Mouse (Mus musculus) midbrain, postnatal 0 days (tissue): ENCODE measurements around the gene Tnni3k. TPM values are rescaled to one million over a fixed set of nuclear protein-coding genes. Genes with fewer than 3 reads are reported as not detected.
A peak's percentile ranks its signal among the peaks of the same experiment; 100 is the strongest.

Experiments used
- ATAC-seq: fragments of 200-750 bp; cut with Nextera tagmentation; 2 replicates; pipeline ENCODE4 v1.8.0; 2017; ENCODE audit warnings: moderate number of reproducible peaks, mild to moderate bottlenecking, moderate TSS enrichment, moderate library complexity; ENCODE audit not compliant: low FRiP score
- DNase-seq: peaks from one replicate; pipeline ENCODE4 v3.0.0-alpha.2; 2015; ENCODE audit warnings: low spot score
- H3K27ac ChIP-seq: fragments of 300-500 bp; sonication (generic); 2 replicates; pipeline ENCODE4 v1.5.1; 2014; ENCODE audit warnings: low read depth, mild to moderate bottlenecking, low read length, mixed read lengths
- H3K27me3 ChIP-seq: fragments of 300-500 bp; sonication (generic); 2 replicates; pipeline ENCODE4 v1.6.1; 2014; ENCODE audit warnings: low read length, control low read depth, mixed read lengths; ENCODE audit not compliant: insufficient read depth
- H3K36me3 ChIP-seq: fragments of 300-500 bp; sonication (generic); 2 replicates; pipeline ENCODE4 v1.6.1; 2014; ENCODE audit warnings: low read length, control low read depth, mixed read lengths; ENCODE audit not compliant: insufficient read depth
- H3K4me1 ChIP-seq: fragments of 300-500 bp; sonication (generic); 2 replicates; pipeline ENCODE4 v1.6.1; 2014; ENCODE audit warnings: mild to moderate bottlenecking, control low read depth, antibody characterized with exemption, low read length, mixed read lengths; ENCODE audit not compliant: insufficient read depth
- H3K4me2 ChIP-seq: fragments of 300-500 bp; sonication (generic); 2 replicates; pipeline ENCODE4 v1.6.1; 2014; ENCODE audit warnings: low read depth, mild to moderate bottlenecking, low read length, mixed read lengths; ENCODE audit not compliant: poor library complexity, severe bottlenecking
- H3K4me3 ChIP-seq: fragments of 300-500 bp; sonication (generic); 2 replicates; pipeline ENCODE4 v1.5.1; 2014; ENCODE audit warnings: low read depth, mild to moderate bottlenecking, low read length, moderate library complexity
- H3K9ac ChIP-seq: fragments of 300-500 bp; sonication (generic); replicated peaks from 2 replicates; pipeline ENCODE4 v1.6.1; 2014; ENCODE audit warnings: mild to moderate bottlenecking, low read length, moderate library complexity, mixed read lengths; ENCODE audit not compliant: poor library complexity, severe bottlenecking
- H3K9me3 ChIP-seq: fragments of 300-500 bp; sonication (generic); 2 replicates; pipeline ENCODE4 v1.6.1; 2016; ENCODE audit warnings: low read length, control low read depth
- CTCF ChIP-seq: IDR thresholded peaks from 2 replicates; pipeline ENCODE4 v1.5.1; 2016; ENCODE audit warnings: antibody characterized with exemption, mild to moderate bottlenecking
- WGBS: fragments of 180-500 bp; shearing (Covaris S2); extraction: QIAGEN DNeasy Blood & Tissue Kit; methylation state at CpG from one replicate; pipeline ENCODE4 v1.1.7; 2014; 5-methylcytosine and 5-hydroxymethylcytosine counted together
- polyA plus RNA-seq: library from polyadenylated mRNA; unstranded; fragments of >200 nt; fragmentation: Nextera tagmentation; extraction: Ambion mirVana; gene quantifications from 2 replicates; pipeline ENCODE4 v1.2.1, GENCODE M21; 2015
- total RNA-seq: library from RNA; depleted of rRNA; stranded (reverse); fragments of >200 nt; gene quantifications from 2 replicates; pipeline ENCODE4 v1.2.3, GENCODE M21; 2014

Tnni3k gene
- total and polyA plus RNA-seq, 2 experiments from 2014 or later, result not detected

DNA sequence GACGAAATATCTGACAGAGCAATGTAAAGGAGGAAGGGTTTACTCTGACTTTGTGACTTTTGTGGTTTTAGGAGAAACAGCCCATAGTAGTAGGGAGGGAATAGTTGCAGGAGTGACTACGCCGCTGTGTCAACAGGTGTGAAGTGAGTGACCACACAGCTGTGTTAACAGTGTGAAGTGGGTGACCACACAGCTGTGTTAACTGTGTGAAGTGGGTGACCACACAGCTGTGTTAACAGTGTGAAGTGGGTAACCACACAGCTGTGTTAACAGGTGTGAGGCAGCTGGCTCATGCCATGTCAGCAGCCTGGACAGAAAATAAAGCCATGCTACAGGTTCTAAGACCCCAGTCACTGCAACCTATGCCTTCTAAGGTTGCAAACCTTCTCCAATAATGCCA lies 162.0 kb downstream of the Tnni3k start:
- TF ChIP-seq CTCF, result no peak
- Histone ChIP-seq H3K27me3 (no peaks in the 10 kb centered on the region), H3K4me2 (no peak overlapping the region), H3K9ac (no peak overlapping the region), H3K9me3 (no peaks in the 10 kb centered on the region), H3K4me1 (no peaks in the 10 kb centered on the region), H3K27ac (no peak overlapping the region), H3K4me3 (no peak overlapping the region), H3K36me3 (no peaks in the 10 kb centered on the region)
- WGBS, result 96% methylated on average over 3 of the region's 3 CpGs
- DNase-seq, result no peak
- no peak for ATAC-seq

DNA sequence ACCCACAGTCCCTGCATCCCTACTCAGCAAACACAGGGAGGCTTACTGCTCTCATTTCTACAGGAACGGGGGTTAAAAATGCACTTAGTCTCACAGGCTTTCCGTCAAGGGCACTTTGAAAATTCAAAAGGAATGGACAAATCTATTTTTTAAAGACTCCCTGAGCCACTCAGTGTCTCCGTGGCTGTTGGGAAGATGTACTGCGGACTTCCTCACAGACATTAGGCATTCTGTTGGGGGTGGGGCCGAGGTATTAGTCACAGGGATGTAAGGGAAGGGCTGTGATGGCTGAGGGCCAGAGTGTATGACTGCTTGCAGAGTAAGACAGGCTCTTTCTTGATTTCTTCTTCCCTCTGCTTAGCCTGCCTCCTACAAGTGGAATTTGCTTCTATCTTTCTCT lies 169.8 kb downstream of the Tnni3k start:
- H3K27me3 ChIP-seq, result no peaks in the 10 kb centered on the region
- H3K4me3 ChIP-seq, result no peak overlapping the region
- no peak overlapping the region for H3K9ac ChIP-seq
- no peaks in the 10 kb centered on the region for H3K9me3 ChIP-seq
- H3K4me1 ChIP-seq, result no peaks in the 10 kb centered on the region
- TF ChIP-seq CTCF, result no peak
- H3K36me3 ChIP-seq, result no peaks in the 10 kb centered on the region
- ATAC-seq (no peak), DNase-seq (peak; percentile 14)
- no peak overlapping the region for H3K27ac ChIP-seq
- 15% methylated on average over 5 of the region's 5 CpGs for WGBS
- H3K4me2 ChIP-seq, result no peak overlapping the region

DNA sequence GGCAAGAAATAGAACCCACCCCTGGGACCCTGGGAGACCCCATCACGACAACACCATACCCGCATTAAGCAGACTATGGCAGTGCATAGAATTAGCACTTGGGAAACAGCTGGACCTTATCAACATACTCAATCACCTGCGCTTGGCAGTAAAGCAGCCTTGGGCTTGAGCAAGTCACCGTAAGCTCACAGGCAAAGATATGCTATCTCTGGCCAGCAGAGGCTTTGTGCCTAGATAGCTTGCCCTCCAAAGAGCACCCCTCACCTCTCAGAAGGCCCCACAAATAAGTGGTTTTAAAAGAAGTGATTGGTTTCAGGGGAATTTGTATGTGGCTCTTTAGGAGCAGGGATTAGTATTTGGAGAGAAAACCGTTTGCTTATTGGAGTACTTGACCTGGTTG lies 170.2 kb downstream of the Tnni3k start:
- Histone ChIP-seq H3K4me2 (no peak overlapping the region), H3K27me3 (no peaks in the 10 kb centered on the region), H3K9me3 (no peaks in the 10 kb centered on the region), H3K27ac (no peak overlapping the region), H3K4me1 (no peaks in the 10 kb centered on the region), H3K9ac (no peak overlapping the region), H3K4me3 (no peak overlapping the region), H3K36me3 (no peaks in the 10 kb centered on the region)
- no peak for ATAC-seq
- TF ChIP-seq CTCF, result no peak
- no peak for DNase-seq
- WGBS, result 46% methylated on average over 5 of the region's 5 CpGs

DNA sequence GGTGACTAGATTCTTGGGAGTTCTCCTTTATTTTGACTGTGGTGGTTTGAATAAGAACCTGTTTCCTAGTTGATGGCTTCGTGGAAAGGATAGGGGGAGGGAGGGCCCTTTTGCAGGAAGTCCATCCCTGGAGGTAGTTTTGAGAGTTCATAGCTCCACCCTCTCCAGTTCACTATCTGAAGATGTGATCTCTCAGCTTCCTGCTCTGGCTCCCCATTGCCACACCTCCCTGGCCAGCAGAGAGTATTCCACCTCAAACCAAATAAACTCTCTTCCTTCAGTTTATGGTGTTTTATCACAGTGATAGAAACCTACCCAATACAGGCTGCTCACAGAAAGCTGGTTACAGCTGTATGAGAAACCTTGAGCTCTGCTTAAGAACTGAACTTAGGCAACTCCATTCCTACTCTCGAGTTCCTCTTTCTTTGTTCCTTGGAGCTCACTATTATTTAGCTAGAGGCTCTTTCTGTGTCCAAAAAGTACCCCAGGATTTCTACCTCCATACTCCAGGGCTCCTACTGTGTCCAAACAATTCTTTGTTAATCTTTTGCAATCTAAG lies 173.7 kb downstream of the Tnni3k start:
- no peaks in the 10 kb centered on the region for H3K27me3 ChIP-seq
- H3K4me3 ChIP-seq, result no peak overlapping the region
- no peak overlapping the region for H3K9ac ChIP-seq
- DNase-seq (no peak), ATAC-seq (no peak)
- 66% methylated on average over 2 of the region's 2 CpGs for WGBS
- H3K36me3 ChIP-seq, result no peaks in the 10 kb centered on the region
- no peak for TF ChIP-seq CTCF
- H3K4me2 ChIP-seq, result no peak overlapping the region
- H3K27ac ChIP-seq, result no peak overlapping the region
- H3K9me3 ChIP-seq, result no peaks in the 10 kb centered on the region
- H3K4me1 ChIP-seq, result no peaks in the 10 kb centered on the region

DNA sequence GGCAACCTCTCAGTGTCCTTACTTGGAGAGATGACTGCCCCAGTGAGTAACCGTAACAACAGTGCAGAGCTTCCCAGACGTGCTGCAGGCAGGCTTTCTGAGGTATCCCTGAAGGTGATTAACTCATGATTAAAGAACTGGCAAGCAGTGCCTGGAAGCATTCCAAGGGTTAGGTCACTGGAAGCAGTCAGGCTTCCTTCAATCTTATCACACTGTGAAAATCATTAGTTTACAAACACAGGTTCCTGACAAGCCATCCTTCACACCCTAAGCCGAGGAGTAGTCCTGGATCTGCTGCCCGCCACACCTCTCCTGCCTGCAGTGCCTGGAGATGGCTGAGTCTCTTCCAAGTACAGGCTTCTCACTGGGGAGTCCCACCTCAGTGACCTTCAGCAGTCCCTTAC lies 174.7 kb downstream of the Tnni3k start:
- Histone ChIP-seq H3K27me3 (no peaks in the 10 kb centered on the region), H3K36me3 (no peaks in the 10 kb centered on the region), H3K4me1 (no peaks in the 10 kb centered on the region), H3K9me3 (no peaks in the 10 kb centered on the region), H3K4me2 (no peak overlapping the region), H3K27ac (no peak overlapping the region), H3K4me3 (no peak overlapping the region), H3K9ac (no peak overlapping the region)
- WGBS, result 57% methylated on average over 4 of the region's 4 CpGs
- DNase-seq (peak; percentile 63), ATAC-seq (no peak)
- TF ChIP-seq CTCF, result no peak

DNA sequence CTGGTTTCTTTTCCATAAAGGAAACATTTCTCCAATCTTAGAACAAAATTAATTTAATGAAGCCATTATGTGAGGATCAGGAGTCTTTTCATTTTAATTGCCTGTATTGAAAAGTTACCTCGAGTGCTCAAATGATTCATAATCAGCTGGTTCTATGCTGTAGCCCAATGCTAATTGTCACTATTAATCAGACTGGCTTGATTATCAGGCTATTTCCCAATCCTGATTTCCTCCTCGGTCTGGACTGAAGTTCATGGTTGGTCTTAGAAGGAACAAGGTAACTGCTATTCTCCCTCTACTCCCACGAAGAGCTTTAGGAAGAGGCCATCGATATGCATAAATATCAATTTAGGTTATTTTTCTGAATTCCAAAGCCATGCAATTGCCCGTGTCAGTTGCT lies 175.1 kb downstream of the Tnni3k start:
- Histone ChIP-seq H3K4me3 (no peak overlapping the region), H3K9me3 (no peaks in the 10 kb centered on the region), H3K9ac (no peak overlapping the region), H3K4me1 (no peaks in the 10 kb centered on the region), H3K27ac (no peak overlapping the region), H3K27me3 (no peaks in the 10 kb centered on the region), H3K4me2 (no peak overlapping the region), H3K36me3 (no peaks in the 10 kb centered on the region)
- WGBS, result 83% methylated on average over 5 of the region's 5 CpGs
- TF ChIP-seq CTCF, result no peak
- DNase-seq (no peak), ATAC-seq (no peak)
